In genomic region chr5:141612721-141613120, GRCm38 (mm10) we compare ENCODE assay signal across 13 mouse cellular contexts.
"Had no signal": no experiment of that assay in that cellular context is flagged by ENCODE, and none has a peak within 500 bp of the region (broad histone marks: within the 10 kb centered on the region; RNA-seq: fewer than 3 reads in every experiment).

No protein-coding gene starts in this region.

- H3K4me2 ChIP-seq: limb, embryonic 13.5 days; neural tube, embryonic 15.5 days had no signal

- H3K4me1 ChIP-seq: midbrain, embryonic 10.5 days had no signal

- H3K4me3 ChIP-seq: layer of hippocampus, adult 2 months; limb, embryonic 13.5 days; midbrain, embryonic 10.5 days; myocyte; neural tube, embryonic 15.5 days had no signal

- ATAC-seq: lung, postnatal 0 days had no signal

- H3K9ac ChIP-seq: limb, embryonic 13.5 days; liver, embryonic 14.5 days; neural tube, embryonic 15.5 days had no signal

- H3K27ac ChIP-seq: layer of hippocampus, adult 2 months; limb, embryonic 13.5 days; liver, embryonic 14.5 days; midbrain, embryonic 10.5 days; neural tube, embryonic 15.5 days; stomach, postnatal 0 days had no signal

- H3K9me3 ChIP-seq: limb, embryonic 13.5 days; midbrain, embryonic 10.5 days; neural tube, embryonic 15.5 days had no signal

- DNase-seq: kidney, postnatal 4 days; lung, adult 18-20 months; midbrain, embryonic 14.5 days; right cerebral cortex, adult 18-20 months; thymus, postnatal 4 days had no signal

- H3K36me3 ChIP-seq: limb, embryonic 13.5 days; midbrain, embryonic 10.5 days; neural tube, embryonic 15.5 days had no signal

- H3K27me3 ChIP-seq: neural tube, embryonic 15.5 days had no signal
